Mouse (Mus musculus) liver, embryonic 16.5 days (tissue): Measurements from ENCODE around the gene Myh9. TPM values are rescaled to one million over a fixed set of nuclear protein-coding genes. Genes with fewer than 3 reads are reported as not detected.
A peak's percentile ranks its signal among the peaks of the same experiment; 100 is the strongest.

Experiments used
- ATAC-seq: fragments of 200-750 bp; cut with Nextera tagmentation; 2 replicates; pipeline ENCODE4 v1.8.0; 2017; ENCODE audit warnings: low read depth, mild to moderate bottlenecking, moderate number of reproducible peaks, moderate library complexity
- H3K27ac ChIP-seq: fragments of 300-500 bp; sonication (generic); 2 replicates; pipeline ENCODE4 v1.5.1; 2014; ENCODE audit warnings: mild to moderate bottlenecking, low read length
- H3K27me3 ChIP-seq: fragments of 300-500 bp; sonication (generic); 2 replicates; pipeline ENCODE4 v1.6.1; 2014; ENCODE audit warnings: low read depth, low read length, mixed read lengths; ENCODE audit not compliant: control insufficient read depth, insufficient read depth
- H3K36me3 ChIP-seq: fragments of 300-500 bp; sonication (generic); 2 replicates; pipeline ENCODE4 v1.6.1; 2014; ENCODE audit warnings: mild to moderate bottlenecking; ENCODE audit not compliant: control insufficient read depth, insufficient read depth
- H3K4me1 ChIP-seq: fragments of 300-500 bp; sonication (generic); 2 replicates; pipeline ENCODE4 v1.6.1; 2014; ENCODE audit warnings: low read depth, low read length, mixed read lengths; ENCODE audit not compliant: control insufficient read depth
- H3K4me2 ChIP-seq: fragments of 300-500 bp; sonication (generic); 2 replicates; pipeline ENCODE4 v1.6.1; 2014; ENCODE audit warnings: low read depth, low read length, mixed read lengths
- H3K4me3 ChIP-seq: fragments of 300-500 bp; sonication (generic); 2 replicates; pipeline ENCODE4 v1.5.1; 2014; ENCODE audit warnings: low read depth, mild to moderate bottlenecking, low read length
- H3K9ac ChIP-seq: fragments of 300-500 bp; sonication (generic); 2 replicates; pipeline ENCODE4 v1.6.1; 2014; ENCODE audit warnings: low read depth, low read length
- H3K9me3 ChIP-seq: fragments of 300-500 bp; sonication (generic); replicated peaks from 2 replicates; pipeline ENCODE4 v1.6.1; 2016; ENCODE audit warnings: low read length; ENCODE audit not compliant: control insufficient read depth
- WGBS: fragments of 180-500 bp; shearing (Covaris S2); extraction: QIAGEN DNeasy Blood & Tissue Kit; methylation state at CpG from one replicate; pipeline ENCODE4 v1.1.7; 2014; ENCODE audit not compliant: insufficient replicate concordance; 5-methylcytosine and 5-hydroxymethylcytosine counted together
- polyA plus RNA-seq: library from polyadenylated mRNA; unstranded; fragments of >200 nt; fragmentation: Nextera tagmentation; extraction: Ambion mirVana; gene quantifications from 2 replicates; pipeline ENCODE4 v1.2.1, GENCODE M21; 2015

Gene Myh9
- polyA plus RNA-seq: 19.7 and 21.9 TPM in 2 replicates

- Histone ChIP-seq H3K27me3 (no peaks in the 10 kb centered on the region), H3K4me2 (peak within 1 kb of the TSS; percentile 79), H3K9me3 (no peaks in the 10 kb centered on the region), H3K9ac (peak within 1 kb of the TSS; percentile 94), H3K27ac (peak within 1 kb of the TSS; percentile 95), H3K36me3 (no peaks in the 10 kb centered on the region), H3K4me1 (peaks cover 39% of the 10 kb centered on the region), H3K4me3 (peak within 1 kb of the TSS; percentile 92)
- ATAC-seq: peak; percentile 89
- WGBS: under 1% methylated on average over 46 of the region's 46 CpGs
Measured at GRCm38 (mm10) chr15:77842047-77842843, at the start of gene Myh9. Myh9 (minus strand) TSS chr15:77842175.

GRCm38 (mm10) chr15:77891766-77892165 is 49.8 kb upstream of the Myh9 start:
- no peaks in the 10 kb centered on the region for H3K36me3 ChIP-seq
- no peaks in the 10 kb centered on the region for H3K27me3 ChIP-seq
- ATAC-seq: no peak
- H3K9me3 ChIP-seq: no peaks in the 10 kb centered on the region
- H3K4me2 ChIP-seq: no peak overlapping the region
- 59% methylated on average over 8 of the region's 8 CpGs for WGBS
- no peak overlapping the region for H3K27ac ChIP-seq
- no peaks in the 10 kb centered on the region; the same call in 1 of the 2 replicates for H3K4me1 ChIP-seq
- H3K9ac ChIP-seq: no peak overlapping the region
- H3K4me3 ChIP-seq: no peak overlapping the region

GRCm38 (mm10) chr15:77889761-77890422 is 47.9 kb upstream of the Myh9 start:
- WGBS: 41% methylated on average over 4 of the region's 4 CpGs

GRCm38 (mm10) chr15:77888286-77888685 is 46.3 kb upstream of the Myh9 start:
- Histone ChIP-seq H3K27ac (no peak overlapping the region), H3K27me3 (no peaks in the 10 kb centered on the region), H3K9me3 (no peaks in the 10 kb centered on the region), H3K36me3 (no peaks in the 10 kb centered on the region), H3K9ac (no peak overlapping the region), H3K4me3 (no peak overlapping the region), H3K4me1 (peaks cover 7% of the 10 kb centered on the region), H3K4me2 (no peak overlapping the region)
- 49% methylated on average over 7 of the region's 7 CpGs for WGBS
- ATAC-seq: no peak

More at GRCm38 (mm10) chr15:77889761-77890422, 47.9 kb upstream of the Myh9 start:
- no peak overlapping the region for H3K27ac ChIP-seq
- H3K9me3 ChIP-seq: no peaks in the 10 kb centered on the region
- H3K9ac ChIP-seq: no peak overlapping the region
- no peaks in the 10 kb centered on the region for H3K27me3 ChIP-seq
- ATAC-seq: no peak
- H3K4me1 ChIP-seq: peaks cover 4% of the 10 kb centered on the region
- no peak overlapping the region for H3K4me3 ChIP-seq
- no peak overlapping the region for H3K4me2 ChIP-seq
- H3K36me3 ChIP-seq: no peaks in the 10 kb centered on the region

DNA sequence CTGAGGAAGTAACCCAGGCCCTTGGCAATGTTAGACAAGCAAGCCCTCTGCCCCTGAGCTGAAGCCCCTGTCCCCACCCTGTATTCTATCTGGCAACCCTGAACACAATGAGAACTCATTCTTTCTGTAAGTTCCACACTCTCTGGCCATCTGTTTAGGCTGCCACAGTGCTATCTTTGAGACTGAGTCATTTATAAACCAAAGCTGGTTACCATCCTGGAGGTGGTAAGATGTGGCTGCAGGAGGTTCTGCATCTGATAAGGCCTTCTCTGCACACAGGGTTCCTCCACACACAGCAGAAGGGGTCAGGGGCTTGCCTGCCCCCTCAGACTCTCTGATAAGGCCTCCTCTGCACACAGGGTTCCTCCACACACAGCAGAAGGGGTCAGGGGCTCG is 45.1 kb upstream of the Myh9 start:
- no peak for ATAC-seq
- no peaks in the 10 kb centered on the region for H3K27me3 ChIP-seq
- no peak overlapping the region for H3K27ac ChIP-seq
- peaks cover 15% of the 10 kb centered on the region for H3K4me1 ChIP-seq
- H3K9me3 ChIP-seq: no peaks in the 10 kb centered on the region
- H3K4me2 ChIP-seq: no peak overlapping the region
- WGBS: 25% methylated on average over 1 of the region's 1 CpGs
- H3K36me3 ChIP-seq: no peaks in the 10 kb centered on the region
- H3K4me3 ChIP-seq: no peak overlapping the region
- H3K9ac ChIP-seq: no peak overlapping the region

GRCm38 (mm10) chr15:77886369-77887092 is 44.6 kb upstream of the Myh9 start:
- H3K4me3 ChIP-seq: no peak overlapping the region
- no peak overlapping the region for H3K4me2 ChIP-seq
- no peak overlapping the region for H3K27ac ChIP-seq
- 65% methylated on average over 5 of the region's 5 CpGs for WGBS
- H3K36me3 ChIP-seq: no peaks in the 10 kb centered on the region
- H3K9ac ChIP-seq: no peak overlapping the region
- peaks cover 21% of the 10 kb centered on the region for H3K4me1 ChIP-seq
- no peaks in the 10 kb centered on the region for H3K27me3 ChIP-seq
- ATAC-seq: no peak
- H3K9me3 ChIP-seq: no peaks in the 10 kb centered on the region

- Histone ChIP-seq H3K4me2 (no peak overlapping the region), H3K9ac (no peak overlapping the region), H3K27me3 (no peaks in the 10 kb centered on the region), H3K4me3 (no peak overlapping the region), H3K9me3 (no peaks in the 10 kb centered on the region), H3K36me3 (no peaks in the 10 kb centered on the region), H3K27ac (no peak overlapping the region), H3K4me1 (peaks cover 22% of the 10 kb centered on the region)
- peak; percentile 42; the same call in 1 of the 2 replicates for ATAC-seq
- 53% methylated on average over 4 of the region's 4 CpGs for WGBS
Measured at GRCm38 (mm10) chr15:77885945-77886344, 44.0 kb upstream of the Myh9 start.

DNA sequence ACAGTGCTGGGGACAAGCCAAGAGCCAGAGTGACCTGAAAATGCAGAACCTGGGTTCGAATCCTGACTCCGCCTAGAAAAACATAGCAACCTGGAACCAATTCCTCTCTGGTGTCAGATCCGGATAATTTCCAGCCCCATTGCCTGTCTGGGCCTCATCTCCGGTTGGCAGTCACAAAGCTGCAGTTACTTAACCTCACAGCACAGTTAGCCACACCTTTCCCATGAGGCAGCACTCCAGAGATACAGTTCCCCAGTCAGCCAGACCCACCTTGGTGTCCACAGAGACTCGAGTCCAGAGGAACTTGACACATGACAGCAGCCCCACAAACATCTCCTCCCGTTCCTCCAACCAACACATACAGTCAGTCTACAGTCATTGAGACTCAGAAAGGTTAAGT is 43.2 kb upstream of the Myh9 start:
- H3K36me3 ChIP-seq: no peaks in the 10 kb centered on the region
- H3K9me3 ChIP-seq: no peaks in the 10 kb centered on the region
- no peak overlapping the region for H3K4me3 ChIP-seq
- no peak for ATAC-seq
- no peaks in the 10 kb centered on the region for H3K27me3 ChIP-seq
- H3K4me2 ChIP-seq: no peak overlapping the region
- WGBS: 40% methylated on average over 6 of the region's 6 CpGs
- H3K27ac ChIP-seq: no peak overlapping the region
- peaks cover 22% of the 10 kb centered on the region for H3K4me1 ChIP-seq
- no peak overlapping the region for H3K9ac ChIP-seq
